Mouse (Mus musculus) embryonic facial prominence, embryonic 11.5 days (tissue): ENCODE measurements at regions not wholly inside any gene's neighbourhood (a gene's known extent, or its start where the extent isn't known, plus 50 kb on each side); places are given as distances from the start of the nearest gene placed in this dataset.

Source experiments
- ATAC-seq: fragments of 200-750 bp; cut with Nextera tagmentation; replicated peaks from 2 replicates; pipeline ENCODE4 v1.8.0; 2017; ENCODE audit warnings: low read depth; ENCODE audit not compliant: insufficient number of reproducible peaks, low FRiP score, low TSS enrichment
- DNase-seq: peaks from one replicate; pipeline ENCODE4 v3.0.0-alpha.2; 2015; ENCODE audit warnings: low spot score
- H3K27ac ChIP-seq: fragments of 300-500 bp; sonication (generic); replicated peaks from 2 replicates; pipeline ENCODE4 v1.5.1; 2014; ENCODE audit warnings: mild to moderate bottlenecking, low read depth, low read length, control low read depth
- H3K27me3 ChIP-seq: fragments of 300-500 bp; sonication (generic); 2 replicates; pipeline ENCODE4 v1.6.1; 2014; ENCODE audit warnings: mild to moderate bottlenecking, low read length, moderate library complexity, mixed read lengths; ENCODE audit not compliant: control insufficient read depth, insufficient read depth
- H3K36me3 ChIP-seq: fragments of 300-500 bp; sonication (generic); replicated peaks from 2 replicates; pipeline ENCODE4 v1.6.1; 2014; ENCODE audit warnings: low read depth, mild to moderate bottlenecking, low read length, moderate library complexity, mixed read lengths; ENCODE audit not compliant: control insufficient read depth, insufficient read depth
- H3K4me1 ChIP-seq: fragments of 300-500 bp; sonication (generic); 2 replicates; pipeline ENCODE4 v1.6.1; 2014; ENCODE audit warnings: low read length, mixed read lengths; ENCODE audit not compliant: control insufficient read depth, insufficient read depth
- H3K4me2 ChIP-seq: fragments of 300-500 bp; sonication (generic); 2 replicates; pipeline ENCODE4 v1.6.1; 2014; ENCODE audit warnings: low read depth, mild to moderate bottlenecking, control low read depth, low read length, moderate library complexity
- H3K4me3 ChIP-seq: fragments of 300-500 bp; sonication (generic); 2 replicates; pipeline ENCODE4 v1.5.1; 2014; ENCODE audit warnings: low read depth, low read length, control low read depth
- H3K9ac ChIP-seq: fragments of 300-500 bp; sonication (generic); replicated peaks from 2 replicates; pipeline ENCODE4 v1.6.1; 2014; ENCODE audit warnings: mild to moderate bottlenecking, control low read depth, low read length
- H3K9me3 ChIP-seq: fragments of 300-500 bp; sonication (generic); replicated peaks from 2 replicates; pipeline ENCODE4 v1.6.1; 2016; ENCODE audit warnings: mild to moderate bottlenecking, low read length, inconsistent platforms, mixed read lengths; ENCODE audit not compliant: control insufficient read depth
- WGBS: fragments of 180-500 bp; shearing (Covaris S2); extraction: QIAGEN DNeasy Blood & Tissue Kit; methylation state at CpG from one replicate; pipeline ENCODE4 v1.1.7; 2014; 5-methylcytosine and 5-hydroxymethylcytosine counted together

GRCm38 (mm10) chr8:39782162-39782530, 892.7 kb upstream of the Adam24 start:
- ATAC-seq (no peak), DNase-seq (no peak)
- Histone ChIP-seq H3K27me3 (no peaks in the 10 kb centered on the region), H3K9ac (no peak overlapping the region), H3K27ac (no peak overlapping the region), H3K4me3 (no peak overlapping the region), H3K4me2 (no peak overlapping the region), H3K36me3 (no peaks in the 10 kb centered on the region), H3K9me3 (no peaks in the 10 kb centered on the region), H3K4me1 (no peaks in the 10 kb centered on the region)
- WGBS = 79% methylated on average over 2 of the region's 2 CpGs
